Mouse (Mus musculus): ENCODE measurements around the gene 4931429L15Rik. TPM values are rescaled to one million over a fixed set of nuclear protein-coding genes. Genes with fewer than 3 reads are reported as not detected.
A peak's percentile ranks its signal among the peaks of the same experiment; 100 is the strongest.

The 4931429L15Rik gene
- polyA plus RNA-seq, 1 experiment from 2014 or later: not detected

DNA sequence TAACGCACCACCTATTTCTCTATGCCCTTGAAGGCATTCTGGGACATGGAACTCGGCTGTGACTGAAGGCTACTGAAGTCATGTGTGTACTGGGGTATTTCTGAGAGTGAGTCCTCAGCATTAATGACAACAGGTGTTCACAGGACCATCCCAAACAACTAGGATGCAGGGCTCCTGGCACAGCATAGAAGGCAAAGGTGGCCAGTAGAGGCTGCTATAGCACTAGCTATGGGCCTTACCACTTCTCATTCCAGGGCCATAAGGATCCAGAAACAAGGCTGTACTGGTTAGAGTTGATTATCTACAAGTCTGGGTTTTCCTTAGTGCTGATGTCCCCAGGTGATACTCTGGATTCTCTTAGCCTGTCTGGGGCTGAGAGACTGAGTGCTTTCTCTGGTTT lies 4.9 kb downstream of the 4931429L15Rik start:
- TF ChIP-seq CTCF (IDR thresholded peaks at IDR 0.05; ENCODE audit: low read depth): no peak
- Histone ChIP-seq H3K4me1 (ENCODE audit: insufficient read depth) (no peaks in the 10 kb centered on the region), H3K36me3 (ENCODE audit: insufficient read depth) (no peaks in the 10 kb centered on the region), H3K27me3 (ENCODE audit: insufficient read depth, low read length) (no peaks in the 10 kb centered on the region), H3K9me3 (ENCODE audit: low read depth, low read length) (no peaks in the 10 kb centered on the region), H3K4me3 (ENCODE audit: low read depth, low read length) (no peak overlapping the region), H3K9ac (no peak overlapping the region), H3K27ac (ENCODE audit: low read depth) (no peak overlapping the region), H3K4me2 (no peak overlapping the region)
- no peak for ATAC-seq (ENCODE audit: insufficient read depth)
- 32% methylated on average over 2 of the region's 2 CpGs for WGBS
- DNase-seq: no peak

DNA sequence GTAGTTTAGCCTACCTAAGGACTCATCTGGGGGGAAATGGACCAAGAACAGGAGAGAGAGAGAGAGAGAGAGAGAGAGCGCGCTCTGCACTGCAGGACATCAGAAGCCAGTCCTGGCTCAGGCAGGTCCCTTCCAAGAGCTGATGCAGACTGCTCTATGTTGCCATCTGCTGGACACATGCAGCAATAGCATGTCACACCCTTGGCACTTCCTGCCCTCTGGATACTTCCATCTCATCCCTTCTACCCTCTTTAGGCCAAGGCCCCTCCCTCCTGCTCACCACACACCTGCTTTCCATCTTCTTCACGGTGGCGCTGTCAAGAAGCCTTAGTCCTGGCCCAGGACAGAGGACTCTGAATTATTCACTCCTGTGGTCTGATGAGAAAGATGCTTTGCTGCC lies 5.3 kb downstream of the 4931429L15Rik start:
- DNase-seq: peak; percentile 88
- Histone ChIP-seq H3K36me3 (ENCODE audit: insufficient read depth) (no peaks in the 10 kb centered on the region), H3K9ac (no peak overlapping the region), H3K27me3 (ENCODE audit: insufficient read depth, low read length) (no peaks in the 10 kb centered on the region), H3K4me3 (ENCODE audit: low read depth, low read length) (no peak overlapping the region), H3K4me2 (no peak overlapping the region), H3K9me3 (ENCODE audit: low read depth, low read length) (no peaks in the 10 kb centered on the region), H3K27ac (ENCODE audit: low read depth) (no peak overlapping the region), H3K4me1 (ENCODE audit: insufficient read depth) (no peaks in the 10 kb centered on the region)
- ATAC-seq (ENCODE audit: insufficient read depth): peak; percentile 73; the same call in 1 of the 2 replicates
- 4% methylated on average over 4 of the region's 4 CpGs for WGBS
- TF ChIP-seq CTCF (IDR thresholded peaks at IDR 0.05; ENCODE audit: low read depth): peak; percentile 99

DNA sequence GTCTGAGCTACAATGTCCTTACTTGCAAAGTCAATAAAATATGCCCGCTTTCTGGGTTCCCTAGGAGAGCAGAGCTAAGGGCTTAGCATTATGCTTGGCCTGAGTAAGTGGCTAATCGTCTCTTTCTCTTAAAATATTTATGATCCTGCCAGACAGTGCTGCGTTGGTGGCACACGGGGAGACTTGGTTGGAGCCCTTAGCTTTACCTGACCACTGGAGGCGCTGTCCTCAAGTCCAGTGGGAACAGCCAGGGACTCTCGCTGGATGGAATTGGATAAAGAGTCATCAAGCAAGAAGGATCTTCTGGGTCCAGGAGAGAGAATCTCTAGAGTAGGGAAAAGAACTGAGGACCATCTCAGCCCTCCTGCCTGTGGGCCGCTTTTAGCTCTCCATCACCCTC lies 10.7 kb downstream of the 4931429L15Rik start:
- DNase-seq: peak; percentile 26
- TF ChIP-seq CTCF (IDR thresholded peaks at IDR 0.05; ENCODE audit: low read depth): peak; percentile 54

DNA sequence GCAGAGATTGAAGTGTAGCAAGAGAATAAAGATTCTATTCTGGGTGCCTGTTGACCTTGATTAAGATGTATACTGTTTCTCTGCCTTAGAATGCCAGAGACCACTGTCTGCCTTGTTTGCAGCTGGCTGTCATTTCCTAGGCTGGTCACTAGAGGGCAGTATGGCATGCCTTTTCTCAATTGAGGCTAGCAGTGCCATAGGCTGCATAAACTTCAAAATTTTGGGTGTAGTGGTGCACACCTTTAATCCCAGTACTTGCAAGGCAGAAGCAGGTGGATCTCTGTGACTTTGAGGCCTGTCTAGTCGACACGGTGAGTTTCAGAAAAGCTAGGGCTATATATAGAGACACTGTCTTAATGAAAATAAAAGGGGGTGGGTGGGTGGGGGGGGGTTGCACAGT lies 17.6 kb downstream of the 4931429L15Rik start:
- WGBS: 8% methylated on average over 2 of the region's 2 CpGs
- H3K27ac ChIP-seq (ENCODE audit: low read depth): no peak overlapping the region
- H3K4me3 ChIP-seq (ENCODE audit: low read depth, low read length): no peak overlapping the region
- DNase-seq: peak; percentile 83
- no peak overlapping the region for H3K4me2 ChIP-seq
- no peaks in the 10 kb centered on the region for H3K9me3 ChIP-seq (ENCODE audit: low read depth, low read length)
- H3K4me1 ChIP-seq (ENCODE audit: insufficient read depth): no peaks in the 10 kb centered on the region
- peak; percentile 14; the same call in 1 of the 2 replicates for ATAC-seq (ENCODE audit: insufficient read depth)
- H3K27me3 ChIP-seq (ENCODE audit: insufficient read depth, low read length): no peaks in the 10 kb centered on the region
- H3K36me3 ChIP-seq (ENCODE audit: insufficient read depth): peaks cover 27% of the 10 kb centered on the region
- H3K9ac ChIP-seq: no peak overlapping the region
- TF ChIP-seq CTCF (IDR thresholded peaks at IDR 0.05; ENCODE audit: low read depth): peak; percentile 94

More for the DNA sequence above, 10.7 kb downstream of the 4931429L15Rik start:
- H3K27ac ChIP-seq (ENCODE audit: low read depth): no peak overlapping the region
- H3K9me3 ChIP-seq (ENCODE audit: low read depth, low read length): no peaks in the 10 kb centered on the region
- H3K36me3 ChIP-seq (ENCODE audit: insufficient read depth): no peaks in the 10 kb centered on the region
- no peak overlapping the region for H3K9ac ChIP-seq
- H3K4me1 ChIP-seq (ENCODE audit: insufficient read depth): no peaks in the 10 kb centered on the region
- no peak for ATAC-seq (ENCODE audit: insufficient read depth)
- no peak overlapping the region for H3K4me2 ChIP-seq
- H3K4me3 ChIP-seq (ENCODE audit: low read depth, low read length): no peak overlapping the region
- 9% methylated on average over 7 of the region's 7 CpGs for WGBS
- no peaks in the 10 kb centered on the region for H3K27me3 ChIP-seq (ENCODE audit: insufficient read depth, low read length)

DNA sequence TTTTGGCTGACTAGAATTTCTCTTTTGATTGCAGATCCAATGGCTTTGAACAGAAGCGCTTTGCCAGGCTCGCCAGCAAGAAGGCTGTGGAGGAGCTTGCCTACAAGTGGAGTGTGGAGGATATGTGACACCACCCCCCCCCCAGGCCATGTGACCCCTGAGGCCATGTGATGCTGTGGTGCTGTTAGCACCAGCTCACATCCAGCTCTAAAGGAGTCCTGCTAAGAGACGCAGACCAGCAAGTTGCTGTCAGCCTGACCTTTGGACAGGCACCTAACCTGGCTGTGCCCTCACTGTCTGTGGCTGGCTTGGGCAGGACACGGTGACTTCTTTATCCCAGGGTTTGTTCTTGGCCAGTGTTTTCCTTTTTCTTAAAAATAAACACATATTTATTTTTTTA lies 21.4 kb downstream of the 4931429L15Rik start:
- H3K9ac ChIP-seq: no peak overlapping the region
- no peak overlapping the region for H3K4me2 ChIP-seq
- no peak for DNase-seq
- no peaks in the 10 kb centered on the region for H3K27me3 ChIP-seq (ENCODE audit: insufficient read depth, low read length)
- ATAC-seq (ENCODE audit: insufficient read depth): no peak
- no peaks in the 10 kb centered on the region for H3K4me1 ChIP-seq (ENCODE audit: insufficient read depth)
- H3K36me3 ChIP-seq (ENCODE audit: insufficient read depth): peaks cover 56% of the 10 kb centered on the region
- no peak for TF ChIP-seq CTCF (IDR thresholded peaks at IDR 0.05; ENCODE audit: low read depth)
- H3K9me3 ChIP-seq (ENCODE audit: low read depth, low read length): no peaks in the 10 kb centered on the region
- no peak overlapping the region for H3K4me3 ChIP-seq (ENCODE audit: low read depth, low read length)
- no peak overlapping the region for H3K27ac ChIP-seq (ENCODE audit: low read depth)
- WGBS: 69% methylated on average over 4 of the region's 4 CpGs

DNA sequence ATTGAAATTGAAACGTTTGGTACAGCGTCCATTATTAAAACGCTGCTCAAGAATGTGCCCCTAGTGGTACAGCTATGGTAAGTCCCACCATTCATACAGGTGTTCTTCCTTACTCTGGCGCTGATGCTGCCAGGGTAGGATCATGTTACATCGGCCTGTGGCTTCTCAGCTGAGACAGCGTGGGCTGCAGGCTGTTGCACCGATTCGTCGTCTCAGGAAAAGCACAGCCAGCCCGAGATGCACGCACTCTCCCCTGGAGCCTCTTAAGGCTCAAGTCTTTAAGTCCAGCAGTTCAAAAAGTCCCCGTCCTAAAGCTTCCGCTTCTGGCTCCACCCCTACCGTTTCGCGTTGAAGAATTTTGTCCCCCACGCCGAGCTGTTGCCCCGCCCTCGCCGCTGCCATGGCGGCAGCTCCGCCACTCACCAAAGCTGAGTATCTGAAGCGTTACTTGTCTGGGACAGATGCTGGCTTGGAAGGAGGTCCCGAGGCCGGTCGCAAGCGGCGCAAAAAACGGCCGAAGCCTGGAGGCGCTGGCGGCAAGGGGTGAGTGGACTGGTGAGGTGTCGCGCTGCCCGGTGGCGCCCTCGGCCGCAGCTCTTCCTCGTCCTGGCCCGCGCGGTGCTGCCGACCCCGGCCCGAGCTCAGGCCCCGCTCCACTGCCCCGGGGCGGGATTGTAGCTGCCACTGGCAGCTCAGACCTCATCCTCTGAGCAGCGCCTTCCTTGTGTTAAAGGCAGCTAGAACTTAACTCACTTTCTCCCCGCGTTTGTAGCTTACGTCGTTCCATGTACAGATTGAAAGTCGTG lies 37.0 kb downstream of the 4931429L15Rik start, which contains the start of gene Bud13:
TSS of gene Bud13 (plus strand) at position 378 of the 806 bp plus-strand sequence.
- TF ChIP-seq CTCF (IDR thresholded peaks at IDR 0.05; ENCODE audit: low read depth): peak; percentile 84
- Histone ChIP-seq H3K4me2 (peak within 1 kb of the TSS; percentile 75), H3K4me3 (ENCODE audit: low read depth, low read length) (peak within 1 kb of the TSS; percentile 95), H3K9me3 (ENCODE audit: low read depth, low read length) (no peaks in the 10 kb centered on the region), H3K4me1 (ENCODE audit: insufficient read depth) (0 out of 2 replicates have a peak, but pooled peaks cover 4% of the 10 kb centered on the region), H3K36me3 (ENCODE audit: insufficient read depth) (peaks cover 57% of the 10 kb centered on the region), H3K9ac (peak within 1 kb of the TSS; percentile 87), H3K27me3 (ENCODE audit: insufficient read depth, low read length) (no peaks in the 10 kb centered on the region), H3K27ac (ENCODE audit: low read depth) (peak within 1 kb of the TSS; percentile 89)
- under 1% methylated on average over 55 of the region's 55 CpGs for WGBS
- peak; percentile 95 for ATAC-seq (ENCODE audit: insufficient read depth)
- DNase-seq: peak; percentile 97

DNA sequence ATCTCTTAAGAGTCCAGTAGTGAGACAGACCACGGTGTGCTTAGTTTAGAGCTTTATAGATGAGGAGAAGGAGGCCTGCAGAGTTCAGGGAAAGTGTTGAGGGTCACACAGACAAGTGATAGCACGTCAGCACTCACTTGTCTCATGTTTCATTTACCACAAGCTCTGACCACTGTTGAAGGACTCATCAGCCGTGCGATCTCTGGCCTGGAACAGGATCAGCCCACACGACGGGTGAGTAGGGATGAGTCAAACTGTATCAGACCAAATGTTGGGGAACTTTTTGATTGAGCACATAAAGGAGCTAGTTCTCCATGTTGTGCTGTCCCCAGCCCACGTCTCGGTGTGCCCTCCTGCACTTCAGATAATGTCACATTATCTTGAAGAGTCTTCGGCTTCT lies 45.3 kb downstream of the 4931429L15Rik start:
- Histone ChIP-seq H3K4me2 (no peak overlapping the region), H3K36me3 (ENCODE audit: insufficient read depth) (peaks cover 43% of the 10 kb centered on the region), H3K27ac (ENCODE audit: low read depth) (no peak overlapping the region), H3K4me3 (ENCODE audit: low read depth, low read length) (no peak overlapping the region), H3K9me3 (ENCODE audit: low read depth, low read length) (no peaks in the 10 kb centered on the region), H3K27me3 (ENCODE audit: insufficient read depth, low read length) (no peaks in the 10 kb centered on the region), H3K4me1 (ENCODE audit: insufficient read depth) (no peaks in the 10 kb centered on the region), H3K9ac (no peak overlapping the region)
- DNase-seq: no peak
- TF ChIP-seq CTCF (IDR thresholded peaks at IDR 0.05; ENCODE audit: low read depth): no peak
- no peak for ATAC-seq (ENCODE audit: insufficient read depth)
- 72% methylated on average over 9 of the region's 9 CpGs for WGBS
